Mouse (Mus musculus): ENCODE data around the gene Mapk8.

The Mapk8 gene

DNA sequence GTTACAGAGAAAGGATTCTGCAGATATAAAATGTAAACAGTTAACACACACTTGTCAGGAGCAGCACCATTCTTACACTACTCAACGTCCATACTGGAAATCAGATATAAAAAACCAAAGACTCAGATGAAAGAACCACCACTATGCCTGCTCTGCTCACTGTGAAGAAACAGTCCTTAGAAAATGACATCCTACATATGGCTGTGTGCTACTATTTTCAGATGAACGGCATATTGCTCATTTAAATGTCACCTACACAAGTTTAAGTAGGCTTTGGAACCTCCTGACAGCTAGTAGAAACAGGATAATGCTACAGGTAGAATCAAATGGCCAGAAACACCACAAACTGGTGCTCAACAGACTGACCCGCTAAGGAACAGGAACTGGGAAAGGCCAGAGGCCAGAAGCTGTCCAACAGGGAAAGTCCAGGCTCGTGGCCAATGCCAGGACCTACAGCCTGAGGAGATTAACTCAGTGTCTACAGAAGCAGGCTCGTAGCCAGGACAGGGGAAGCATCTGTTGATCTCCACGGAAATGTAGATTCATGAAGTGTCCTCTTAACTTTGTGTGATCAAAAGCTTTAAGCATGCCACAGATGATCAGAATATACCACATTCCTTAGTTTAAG, 66.0 kb downstream of the Mapk8 start:
- DNase-seq: peak; percentile 60 to 81

DNA sequence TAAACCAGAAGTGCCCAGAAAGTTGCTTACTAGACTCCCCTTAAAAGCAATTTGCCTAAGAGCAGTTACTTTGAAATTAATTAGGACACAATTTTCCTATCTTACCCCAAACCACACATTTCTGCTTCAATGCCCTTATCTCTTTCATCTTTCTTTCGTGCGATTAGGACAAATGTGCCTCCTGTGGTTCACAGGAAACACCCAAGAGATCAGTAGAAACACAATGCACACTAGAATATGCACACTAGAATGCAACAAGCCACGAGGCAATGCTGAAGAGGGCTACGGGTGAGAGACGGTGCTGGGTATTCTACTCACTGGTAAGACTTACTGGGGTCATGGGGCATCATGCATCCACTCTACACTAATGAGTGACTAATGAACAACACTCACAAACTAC, 68.2 kb downstream of the Mapk8 start:
- no peak for DNase-seq

DNA sequence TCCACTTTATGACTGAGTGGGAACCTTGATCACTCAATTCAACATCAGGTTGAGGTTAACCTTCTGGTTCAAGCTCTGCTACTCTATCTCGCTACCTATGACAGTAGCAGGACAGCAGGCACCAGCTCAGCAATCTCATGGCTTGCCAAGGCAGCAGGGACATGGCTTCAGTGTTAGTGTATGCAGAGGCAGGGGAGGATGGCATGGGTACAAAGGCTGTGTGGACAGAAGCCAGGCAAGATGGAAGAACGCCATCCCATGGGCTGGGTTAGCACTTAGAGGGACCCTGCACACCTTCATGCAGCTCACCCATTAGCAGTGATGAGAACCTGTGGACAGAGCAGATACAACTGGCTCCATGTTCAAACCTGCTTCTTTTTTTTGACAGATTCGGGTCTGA, 69.7 kb downstream of the Mapk8 start:
- DNase-seq: no peak

DNA sequence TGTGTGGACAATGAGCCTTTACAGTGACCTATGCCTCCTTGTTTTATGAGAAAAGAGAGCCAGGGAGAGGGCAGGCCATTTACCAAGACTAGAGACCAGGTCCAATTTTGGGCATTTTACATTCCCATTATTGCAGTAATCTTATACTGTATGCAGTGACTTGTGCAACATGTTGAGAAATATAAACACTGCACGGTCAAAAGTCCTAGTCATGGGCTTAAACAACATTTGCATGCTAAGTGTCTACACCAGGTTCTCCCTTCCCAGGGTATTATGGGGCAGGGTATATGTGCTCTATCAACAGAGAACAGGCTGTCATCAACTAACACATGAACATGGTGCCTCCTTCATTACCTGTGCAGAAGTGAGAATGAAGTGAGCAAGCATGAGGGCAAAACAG, 72.9 kb downstream of the Mapk8 start:
- no peak for DNase-seq

GRCm38 (mm10) chr14:33373271-33373670, 73.7 kb downstream of the Mapk8 start:
- no peak for DNase-seq

DNA sequence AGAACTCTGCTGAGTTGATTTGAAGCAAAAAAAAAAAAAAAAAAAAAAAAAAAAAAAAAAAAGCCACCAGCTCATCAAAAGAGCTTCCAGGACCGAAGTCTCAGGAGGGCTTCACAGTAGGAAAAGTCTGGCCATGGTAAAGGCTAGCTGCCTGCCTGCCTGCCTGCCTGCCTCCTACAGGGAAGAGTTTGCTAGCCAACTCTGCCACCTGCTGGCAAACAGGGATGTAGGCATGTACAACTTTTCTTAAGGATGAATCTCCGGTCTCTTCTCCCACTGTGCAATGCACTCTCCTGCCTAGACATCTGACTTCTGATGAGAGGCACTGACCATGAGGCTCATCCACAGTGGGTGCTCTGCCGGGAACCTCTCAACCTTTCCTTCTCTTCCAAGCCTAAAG, 75.7 kb downstream of the Mapk8 start:
- peak; percentile 74 to 76 for DNase-seq

DNA sequence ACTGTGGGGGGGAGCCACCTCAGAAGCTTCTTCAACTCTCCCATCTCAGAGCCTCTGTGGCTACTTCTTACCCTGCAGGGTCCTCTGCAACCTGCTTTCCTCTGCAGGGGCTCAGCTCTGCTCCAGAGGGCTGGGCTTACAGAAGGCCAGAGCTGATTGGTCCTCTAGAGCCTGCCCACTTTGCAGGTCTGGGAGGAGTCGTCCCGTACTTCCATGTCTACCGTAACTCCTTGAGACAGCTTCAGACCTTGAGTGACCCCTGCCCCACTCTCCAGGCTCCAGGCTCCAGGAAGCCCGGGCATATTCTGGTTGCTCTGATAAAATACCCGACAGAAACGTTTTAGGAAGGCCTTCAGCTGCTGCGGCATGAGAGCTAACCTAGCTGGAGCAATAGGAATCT, 76.9 kb downstream of the Mapk8 start:
- DNase-seq: peak in 1 of 2 experiments; percentile 20

GRCm38 (mm10) chr14:33369375-33369774, 77.6 kb downstream of the Mapk8 start:
- peak; percentile 50 to 58 for DNase-seq

DNA sequence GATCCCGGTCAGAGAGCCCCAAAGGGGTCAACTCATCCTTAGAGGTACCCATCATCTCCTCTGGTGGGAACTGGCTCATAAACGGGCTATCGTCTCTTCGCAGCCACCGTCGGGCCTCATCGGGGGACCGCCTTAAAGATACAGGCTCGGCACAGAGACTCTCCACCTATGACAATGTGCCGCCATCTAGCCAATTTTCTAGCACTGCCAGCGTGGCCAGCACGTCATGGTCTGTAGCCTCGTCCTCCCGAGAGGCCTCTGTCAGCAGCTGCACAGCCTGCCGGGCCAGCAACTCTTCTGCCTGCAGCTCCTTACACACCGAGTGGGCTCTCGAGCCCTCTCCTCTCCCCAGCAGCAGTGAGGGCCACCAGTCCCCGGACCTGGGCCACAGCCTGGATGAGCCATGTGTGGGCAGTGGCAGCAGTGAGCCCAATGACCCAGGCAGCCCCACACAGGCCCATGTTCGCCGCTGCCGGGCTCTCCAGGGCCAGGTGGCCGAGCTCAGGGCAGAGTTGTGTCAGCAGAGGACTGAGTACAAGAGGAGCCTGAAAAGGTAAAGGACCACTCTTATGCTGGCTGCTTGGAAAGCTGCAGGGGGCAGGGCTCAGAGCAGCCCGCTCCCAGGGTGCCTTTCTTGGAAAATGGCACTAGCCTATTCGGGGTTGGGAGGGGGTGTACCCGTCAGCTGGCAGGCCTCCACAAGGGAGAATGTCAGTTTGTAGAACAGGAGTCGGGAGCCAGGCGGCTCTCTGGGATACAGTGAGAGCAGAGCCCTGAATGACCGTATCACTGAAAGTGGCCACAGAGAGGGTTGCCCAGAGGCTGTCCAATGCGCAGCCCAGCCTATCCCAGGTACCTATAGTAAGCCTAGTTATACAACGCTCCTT, 79.8 kb downstream of the Mapk8 start:
- DNase-seq: no peak

GRCm38 (mm10) chr14:33364061-33364460, 82.9 kb downstream of the Mapk8 start:
- DNase-seq: no peak

DNA sequence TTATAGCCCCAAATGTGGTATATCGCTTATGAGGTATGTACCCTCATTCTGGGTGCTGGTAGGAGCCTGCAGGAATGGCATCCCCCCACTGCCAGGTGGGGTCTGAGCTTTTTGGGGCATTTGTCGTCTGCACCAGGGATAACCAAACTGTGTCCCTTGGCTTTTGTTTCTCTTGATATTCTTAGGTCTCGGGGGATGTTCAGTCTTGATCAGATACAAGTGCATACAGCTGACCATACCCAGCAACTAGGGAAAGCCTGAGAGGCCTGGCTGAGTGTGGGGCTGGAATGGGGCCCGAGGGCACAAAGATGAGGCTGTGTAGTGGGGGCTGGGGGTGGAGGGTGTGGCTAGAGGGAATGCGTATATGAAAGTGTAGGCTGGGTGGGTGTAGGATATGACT, 83.3 kb downstream of the Mapk8 start:
- no peak for DNase-seq

DNA sequence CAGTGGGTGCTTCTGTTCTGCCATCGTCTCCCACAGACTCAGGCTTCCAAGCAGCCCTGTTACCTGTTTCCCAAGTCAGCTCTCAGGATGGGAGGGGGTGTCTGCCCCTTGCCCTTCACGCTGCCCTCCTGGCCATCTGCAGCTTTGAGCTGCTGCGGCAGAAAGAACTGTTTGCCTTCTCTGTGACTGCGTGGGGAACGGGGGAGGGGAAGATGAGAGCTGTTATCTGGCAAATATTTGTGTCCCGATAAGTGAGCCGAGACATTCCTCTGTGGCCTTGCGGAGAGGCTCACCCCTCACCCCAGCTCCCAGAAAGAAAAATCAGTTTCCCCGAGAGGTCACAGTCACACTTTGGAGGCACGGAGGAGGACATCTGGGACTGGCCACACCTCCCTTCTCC, 84.2 kb downstream of the Mapk8 start:
- DNase-seq: no peak

GRCm38 (mm10) chr14:33362122-33362521, 84.8 kb downstream of the Mapk8 start:
- no peak for DNase-seq

DNA sequence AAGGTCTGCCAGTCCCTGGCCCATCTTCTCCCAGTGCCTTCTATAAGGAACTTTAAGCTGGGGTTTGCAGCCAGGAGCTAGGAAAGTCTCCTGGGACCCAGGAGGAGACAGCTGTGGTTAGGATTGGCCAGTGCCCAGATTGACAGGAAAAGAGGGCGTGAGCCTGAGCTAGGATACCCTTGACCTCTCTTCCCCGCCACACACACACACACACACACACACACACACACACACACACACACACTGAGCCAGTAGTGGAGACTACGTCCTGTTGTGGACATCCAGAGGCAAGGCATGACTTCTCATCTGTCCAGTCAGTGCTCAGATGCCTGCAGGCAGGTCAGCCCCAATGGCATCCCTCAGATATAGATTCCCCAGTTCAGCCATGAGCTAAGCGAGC, 85.4 kb downstream of the Mapk8 start:
- no peak for DNase-seq

GRCm38 (mm10) chr14:33358891-33359290, 88.1 kb downstream of the Mapk8 start:
- no peak for DNase-seq

- DNase-seq: no peak
These were observed 89.2 kb downstream of the Mapk8 start for GRCm38 (mm10) chr14:33357600-33358368.

DNA sequence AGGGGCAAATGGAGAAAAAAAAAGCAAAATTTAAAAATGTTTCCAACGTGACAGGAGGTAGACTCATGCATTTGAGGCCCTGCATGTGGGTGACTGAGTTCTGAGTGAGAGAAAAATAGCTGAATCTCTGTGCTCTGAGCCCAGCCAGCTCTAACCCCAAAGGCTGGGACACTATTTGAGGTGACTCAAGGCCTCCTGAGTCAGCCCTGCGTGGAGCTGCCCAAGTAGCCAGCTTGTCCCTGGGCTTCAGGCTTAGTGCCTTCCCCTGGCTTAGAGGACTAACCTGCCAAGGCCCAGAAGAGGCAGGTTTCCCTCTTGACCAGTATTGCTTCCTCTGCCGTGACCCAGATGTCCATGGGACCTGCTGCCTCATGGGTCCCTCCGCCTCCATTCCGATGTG, 91.7 kb downstream of the Mapk8 start:
- no peak for DNase-seq

GRCm38 (mm10) chr14:33352890-33353289, 94.1 kb downstream of the Mapk8 start:
- no peak for DNase-seq

GRCm38 (mm10) chr14:33351984-33352722, 94.8 kb downstream of the Mapk8 start:
- DNase-seq: no peak

GRCm38 (mm10) chr14:33351019-33351418, 95.9 kb downstream of the Mapk8 start:
- DNase-seq: peak in 1 of 2 experiments; percentile 13

DNA sequence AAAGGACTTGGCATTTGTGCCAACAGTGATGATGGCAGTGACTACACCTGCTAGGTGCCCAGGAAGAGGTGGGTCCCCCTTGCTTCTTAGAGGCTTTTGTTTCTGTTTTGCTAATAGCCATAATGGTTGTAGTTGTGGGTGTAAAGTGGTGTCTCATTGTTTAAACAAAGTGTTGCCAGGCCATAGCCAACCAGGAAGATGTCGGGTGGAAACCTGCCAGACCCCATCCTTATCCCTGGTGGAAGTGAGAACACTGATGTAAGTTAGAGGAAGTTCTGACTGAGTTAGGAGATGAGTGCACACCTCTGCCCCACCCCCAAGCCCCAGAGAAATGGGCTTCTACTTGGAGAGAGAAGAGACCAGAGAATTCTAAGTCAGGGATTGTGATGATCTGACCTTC, 98.8 kb downstream of the Mapk8 start:
- DNase-seq: no peak

DNA sequence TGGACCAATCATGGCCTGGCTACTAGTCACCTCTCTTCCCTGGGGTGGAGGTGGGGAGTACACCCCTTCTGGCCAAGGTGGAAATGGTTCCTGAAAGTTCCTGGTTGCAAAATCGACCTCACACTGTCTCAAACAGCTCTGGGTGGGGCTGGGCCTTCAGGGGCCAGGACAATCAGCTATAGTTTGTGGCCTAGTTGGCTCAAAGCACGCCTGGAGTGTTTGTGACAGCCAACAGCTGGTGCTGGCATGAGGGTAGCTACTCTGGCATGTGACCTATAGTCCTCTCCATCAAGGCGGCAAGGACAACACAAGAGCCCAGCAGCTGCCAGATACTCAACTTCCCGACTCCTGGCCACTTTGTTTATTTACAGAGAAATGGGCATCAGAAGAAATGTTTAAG, 99.2 kb downstream of the Mapk8 start:
- DNase-seq: no peak

- no peak for DNase-seq
These were observed 100.4 kb downstream of the Mapk8 start for GRCm38 (mm10) chr14:33346546-33346945.

Data from cerebellum, adult 18-20 months (tissue).